Mouse (Mus musculus) liver (tissue): ENCODE data around the gene Gm11757.
"Not testable (repeated sequence)": the region's sequence is repeated elsewhere in the genome, so short reads cannot be mapped to it uniquely, and the experiment has no call there.

ENCODE experiments used
- DNase-seq: peaks from one replicate; pipeline ENCODE4 v3.0.0-alpha.2; 2020; ENCODE audit warnings: mixed read lengths

The Gm11757 gene

GRCm38 (mm10) chr4:73891012-73891411, at the start of gene Gm11757:
Gene Gm11757, minus strand, starts transcription at chr4:73891112.
- not testable (repeated sequence) for DNase-seq

- not testable (repeated sequence) for DNase-seq
Observed at GRCm38 (mm10) chr4:73920660-73921059, 29.7 kb upstream of the Gm11757 start, which contains the start of gene Gm11756. Gene Gm11756, minus strand, starts transcription at chr4:73920760.

- not testable (repeated sequence) for DNase-seq
Observed at GRCm38 (mm10) chr4:73905853-73906252, 14.9 kb upstream of the Gm11757 start, which contains the start of gene Gm13871. Gene Gm13871, minus strand, starts transcription at chr4:73905953.

GRCm38 (mm10) chr4:73876166-73876565, 14.7 kb downstream of the Gm11757 start, which contains the start of gene Gm11758:
Gene Gm11758, minus strand, starts transcription at chr4:73876266.
- DNase-seq = not testable (repeated sequence)
